Mouse (Mus musculus) hindbrain, embryonic 14.5 days (tissue): Measurements from ENCODE around the gene Dnah2. TPM values are rescaled to one million over a fixed set of nuclear protein-coding genes. Genes with fewer than 3 reads are reported as not detected.
"Not testable (repeated sequence)": the region's sequence is repeated elsewhere in the genome, so short reads cannot be mapped to it uniquely, and the experiment has no call there.

Source experiments
- ATAC-seq: fragments of 200-750 bp; cut with Nextera tagmentation; 2 replicates; pipeline ENCODE4 v1.8.0; 2017; ENCODE audit warnings: moderate number of reproducible peaks, mild to moderate bottlenecking, moderate TSS enrichment, moderate library complexity; ENCODE audit not compliant: low FRiP score
- DNase-seq: peaks from one replicate; pipeline ENCODE4 v3.0.0-alpha.2; 2015; ENCODE audit warnings: low spot score
- H3K27ac ChIP-seq: fragments of 300-500 bp; sonication (generic); 2 replicates; pipeline ENCODE4 v1.5.1; 2014; ENCODE audit warnings: mild to moderate bottlenecking, moderate library complexity
- H3K27me3 ChIP-seq: fragments of 300-500 bp; sonication (generic); 2 replicates; pipeline ENCODE4 v1.6.1; 2014; ENCODE audit warnings: mild to moderate bottlenecking, low read length, mixed read lengths; ENCODE audit not compliant: control insufficient read depth, insufficient read depth
- H3K36me3 ChIP-seq: fragments of 300-500 bp; sonication (generic); replicated peaks from 2 replicates; pipeline ENCODE4 v1.6.1; 2014; ENCODE audit not compliant: control insufficient read depth, insufficient read depth
- H3K4me1 ChIP-seq: fragments of 300-500 bp; sonication (generic); replicated peaks from 2 replicates; pipeline ENCODE4 v1.6.1; 2014; ENCODE audit warnings: antibody characterized with exemption, low read length, mixed read lengths; ENCODE audit not compliant: control insufficient read depth, insufficient read depth
- H3K4me2 ChIP-seq: fragments of 300-500 bp; sonication (generic); replicated peaks from 2 replicates; pipeline ENCODE4 v1.6.1; 2014; ENCODE audit warnings: mild to moderate bottlenecking, moderate library complexity
- H3K4me3 ChIP-seq: fragments of 300-500 bp; sonication (generic); replicated peaks from 2 replicates; pipeline ENCODE4 v1.5.1; 2014; ENCODE audit warnings: mild to moderate bottlenecking, low read length
- H3K9ac ChIP-seq: fragments of 300-500 bp; sonication (generic); 2 replicates; pipeline ENCODE4 v1.6.1; 2014
- H3K9me3 ChIP-seq: fragments of 300-500 bp; sonication (generic); 2 replicates; pipeline ENCODE4 v1.6.1; 2016; ENCODE audit warnings: low read length; ENCODE audit not compliant: control insufficient read depth
- WGBS: fragments of 180-500 bp; shearing (Covaris S2); extraction: QIAGEN DNeasy Blood & Tissue Kit; methylation state at CpG from one replicate; pipeline ENCODE4 v1.1.7; 2014; 5-methylcytosine and 5-hydroxymethylcytosine counted together
- polyA plus RNA-seq: library from polyadenylated mRNA; unstranded; fragments of >200 nt; fragmentation: Nextera tagmentation; extraction: Ambion mirVana; gene quantifications from 2 replicates; pipeline ENCODE4 v1.2.1, GENCODE M21; 2014

The Dnah2 gene
- polyA plus RNA-seq, 1 experiment from 2014 or later: 4.9 TPM

DNA sequence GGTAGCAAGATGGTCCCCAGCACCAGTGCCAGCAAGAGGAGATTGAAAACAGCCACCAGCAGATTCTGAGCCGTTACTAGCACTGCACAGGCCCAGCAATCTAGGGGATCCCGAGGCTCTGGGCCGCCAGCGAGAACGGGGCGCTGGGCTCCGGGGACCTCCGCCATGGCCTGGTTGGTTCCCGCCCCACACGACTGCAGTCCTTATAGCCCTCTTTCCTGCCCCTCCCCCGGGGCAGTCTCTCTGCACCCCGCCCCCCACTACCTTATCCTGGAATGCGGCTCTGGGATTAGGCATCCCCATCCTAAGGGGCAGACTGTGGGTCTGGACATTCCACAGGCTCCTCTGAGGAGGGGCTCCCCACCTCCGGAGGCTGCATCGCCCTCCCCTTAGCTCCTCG lies 150.9 kb downstream of the Dnah2 start, which contains the start of gene Tmem88:
Gene Tmem88, minus strand, starts transcription at position 176 of the 400 bp plus-strand sequence.
- Histone ChIP-seq H3K27me3 (0 out of 2 replicates have a peak, but pooled peaks cover 7% of the 10 kb centered on the region), H3K4me1 (peaks cover 15% of the 10 kb centered on the region), H3K36me3 (peaks cover 62% of the 10 kb centered on the region), H3K4me2 (peak within 1 kb of the TSS; percentile 93), H3K9ac (peak within 1 kb of the TSS; percentile 87; the same call in 1 of the 2 replicates), H3K9me3 (no peaks in the 10 kb centered on the region), H3K4me3 (peak within 1 kb of the TSS; percentile 14), H3K27ac (no peak within 1 kb of the TSS)
- no peak for DNase-seq
- WGBS: 8% methylated on average over 16 of the region's 16 CpGs
- ATAC-seq: no peak

DNA sequence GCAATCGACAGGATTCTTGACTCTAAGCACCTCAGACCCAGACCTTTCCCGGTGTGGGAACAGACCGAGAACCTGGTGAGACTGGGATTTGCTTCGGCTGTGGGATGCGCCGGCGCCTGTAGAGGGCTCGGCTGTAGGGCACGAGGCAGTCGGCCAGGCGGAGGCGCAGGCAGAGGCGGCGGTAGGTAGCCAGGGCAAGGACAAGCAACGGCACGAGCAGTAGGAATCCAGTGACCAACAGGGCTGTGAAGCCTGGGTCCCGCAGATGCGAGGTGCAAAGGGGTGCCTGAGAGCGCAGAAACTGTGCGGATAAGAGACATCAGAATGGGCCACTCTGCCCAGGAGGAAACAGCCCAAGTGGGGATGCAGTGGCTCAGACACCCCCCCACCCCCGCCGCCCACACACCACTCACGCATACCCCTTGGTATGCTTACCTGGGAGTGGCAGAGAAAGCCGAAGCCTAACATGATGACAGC lies 151.3 kb downstream of the Dnah2 start:
- Histone ChIP-seq H3K4me2 (peak overlapping the region; percentile 93), H3K4me3 (peak overlapping the region; percentile 14), H3K4me1 (peaks cover 15% of the 10 kb centered on the region), H3K27me3 (0 out of 2 replicates have a peak, but pooled peaks cover 7% of the 10 kb centered on the region), H3K36me3 (peaks cover 58% of the 10 kb centered on the region), H3K9ac (peak overlapping the region; percentile 31; the same call in 1 of the 2 replicates), H3K27ac (no peak overlapping the region), H3K9me3 (no peaks in the 10 kb centered on the region)
- 8% methylated on average over 24 of the region's 24 CpGs for WGBS
- ATAC-seq (no peak), DNase-seq (no peak)

GRCm38 (mm10) chr11:69396772-69397171 lies 152.1 kb downstream of the Dnah2 start:
- 23% methylated on average over 11 of the region's 11 CpGs for WGBS
- Histone ChIP-seq H3K27me3 (0 out of 2 replicates have a peak, but pooled peaks cover 7% of the 10 kb centered on the region), H3K36me3 (peaks cover 49% of the 10 kb centered on the region), H3K9ac (peak overlapping the region; percentile 87), H3K4me3 (peak overlapping the region; percentile 64; the same call in 1 of the 2 replicates), H3K4me1 (peaks cover 15% of the 10 kb centered on the region), H3K27ac (0 out of 2 replicates have a peak overlapping the region, but pooled peaks have one; percentile 98), H3K4me2 (peak overlapping the region; percentile 93), H3K9me3 (no peaks in the 10 kb centered on the region)
- ATAC-seq (no peak), DNase-seq (no peak)

DNA sequence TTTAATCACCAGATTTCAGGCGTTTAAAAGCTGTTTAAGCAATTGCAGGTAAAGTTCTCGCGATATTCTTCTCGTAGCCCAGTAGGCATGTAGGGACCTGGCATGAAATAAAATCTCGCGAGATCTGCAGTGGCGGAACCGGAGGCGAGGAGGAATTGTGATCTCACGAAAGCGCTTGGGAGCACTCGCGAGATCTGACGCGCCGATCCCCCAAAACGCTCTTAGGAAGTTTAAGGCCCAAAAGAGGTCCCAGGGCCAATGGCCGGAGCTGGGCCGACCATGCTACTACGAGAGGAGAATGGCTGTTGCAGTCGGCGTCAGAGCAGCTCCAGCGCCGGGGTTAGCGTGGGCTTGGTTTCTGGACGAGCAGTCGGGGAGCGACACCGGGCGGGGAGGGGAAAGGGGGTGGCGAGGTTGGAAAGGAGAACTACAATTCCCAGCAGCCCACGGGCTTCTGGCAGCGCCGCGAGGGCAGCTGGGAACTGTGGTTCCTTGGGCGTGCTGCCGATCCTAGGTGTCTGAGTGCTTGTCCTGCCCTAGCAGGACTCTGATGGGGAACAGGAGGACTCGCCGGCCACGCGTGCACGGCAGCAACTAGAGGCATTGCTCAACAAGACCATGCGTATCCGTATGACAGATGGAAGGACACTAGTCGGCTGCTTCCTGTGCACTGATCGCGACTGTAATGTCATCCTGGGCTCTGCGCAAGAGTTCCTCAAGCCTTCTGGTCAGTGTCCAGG lies 153.1 kb downstream of the Dnah2 start:
- Histone ChIP-seq H3K27me3 (0 out of 2 replicates have a peak, but pooled peaks cover 7% of the 10 kb centered on the region), H3K4me2 (peak overlapping the region; percentile 93), H3K4me3 (peak overlapping the region; percentile 64), H3K9ac (peak overlapping the region; percentile 87), H3K9me3 (no peaks in the 10 kb centered on the region), H3K27ac (peak overlapping the region; percentile 98), H3K4me1 (peaks cover 15% of the 10 kb centered on the region), H3K36me3 (peaks cover 40% of the 10 kb centered on the region)
- peak; percentile 92 for ATAC-seq
- under 1% methylated on average over 48 of the region's 48 CpGs for WGBS
- peak; percentile 99 for DNase-seq

GRCm38 (mm10) chr11:69395235-69395633 lies 153.7 kb downstream of the Dnah2 start, which contains the start of the genes Naa38 and Cyb5d1:
Naa38 (plus strand) TSS chr11:69395487.
Cyb5d1 (minus strand) TSS chr11:69395631.
- H3K36me3 ChIP-seq: peaks cover 34% of the 10 kb centered on the region
- ATAC-seq (peak; percentile 77), DNase-seq (peak; percentile 88)
- H3K27me3 ChIP-seq, H3K9me3 ChIP-seq: not testable (repeated sequence)
- peak within 1 kb of the TSS; percentile 93 for H3K4me2 ChIP-seq
- peak within 1 kb of the TSS; percentile 98 for H3K27ac ChIP-seq
- peak within 1 kb of the TSS; percentile 87 for H3K9ac ChIP-seq
- under 1% methylated on average over 19 of the region's 24 CpGs for WGBS
- H3K4me3 ChIP-seq: peak within 1 kb of the TSS; percentile 64
- peaks cover 15% of the 10 kb centered on the region for H3K4me1 ChIP-seq

- ATAC-seq, H3K27me3 ChIP-seq, DNase-seq, H3K9me3 ChIP-seq: not testable (repeated sequence)
- peak overlapping the region; percentile 70 for H3K4me2 ChIP-seq
- peaks cover 28% of the 10 kb centered on the region for H3K36me3 ChIP-seq
- H3K4me1 ChIP-seq: peaks cover 15% of the 10 kb centered on the region
- WGBS: 2% methylated on average over 30 of the region's 31 CpGs
- H3K9ac ChIP-seq: peak overlapping the region; percentile 87
- peak overlapping the region; percentile 64 for H3K4me3 ChIP-seq
- peak overlapping the region; percentile 98 for H3K27ac ChIP-seq
These were observed 154.2 kb downstream of the Dnah2 start for GRCm38 (mm10) chr11:69394591-69395167.

GRCm38 (mm10) chr11:69390400-69391034 lies 158.4 kb downstream of the Dnah2 start:
- DNase-seq (peak; percentile 90), ATAC-seq (peak; percentile 32; the same call in 1 of the 2 replicates)
- Histone ChIP-seq H3K9me3 (no peaks in the 10 kb centered on the region), H3K4me3 (no peak overlapping the region), H3K36me3 (no peaks in the 10 kb centered on the region), H3K4me1 (peaks cover 6% of the 10 kb centered on the region; the same call in 1 of the 2 replicates), H3K27me3 (no peaks in the 10 kb centered on the region), H3K4me2 (no peak overlapping the region), H3K27ac (no peak overlapping the region), H3K9ac (no peak overlapping the region)
- WGBS: 47% methylated on average over 10 of the region's 10 CpGs

DNA sequence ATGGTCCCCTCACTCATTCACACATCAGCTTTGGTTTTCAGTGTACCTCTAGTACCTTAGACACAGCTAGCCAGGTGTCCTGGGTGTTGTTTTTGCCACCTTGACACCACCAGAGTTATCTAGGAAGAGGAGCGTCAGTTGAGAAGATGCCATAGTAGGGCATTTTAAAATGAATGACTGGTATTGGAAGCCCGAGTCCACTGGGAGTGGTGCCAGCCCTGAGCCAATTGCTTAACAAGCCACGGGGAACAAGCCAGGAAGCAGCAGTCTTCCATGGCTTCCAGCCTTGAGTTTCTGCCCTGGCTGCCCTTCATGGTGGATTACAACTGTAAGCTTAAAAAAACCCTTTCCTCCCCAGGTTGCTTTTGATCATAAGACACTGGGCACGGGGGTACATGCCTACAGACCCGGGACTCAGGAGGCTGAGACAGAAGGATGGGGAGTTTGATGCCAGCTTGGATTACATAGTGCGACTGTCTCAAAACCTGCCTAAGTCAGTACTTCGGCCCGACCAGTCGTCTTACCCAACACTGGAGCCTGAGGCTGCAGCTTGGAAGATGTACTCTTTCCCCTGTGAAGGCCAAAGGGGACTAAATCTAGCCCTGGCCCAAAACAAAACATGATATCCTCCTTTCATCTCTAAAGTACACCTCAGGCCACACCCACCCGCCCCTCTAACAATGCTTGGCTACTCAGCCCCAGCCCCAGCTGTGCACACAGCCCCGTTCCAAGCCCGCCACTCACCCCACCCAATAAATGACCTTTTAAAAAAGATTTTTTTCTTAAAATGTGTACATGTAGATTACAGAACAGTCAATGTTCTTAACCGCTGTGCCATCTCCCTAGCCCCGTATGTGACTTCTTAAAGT lies 159.1 kb downstream of the Dnah2 start:
- 64% methylated on average over 14 of the region's 14 CpGs for WGBS
- H3K4me1 ChIP-seq: peaks cover 6% of the 10 kb centered on the region; the same call in 1 of the 2 replicates
- no peak overlapping the region for H3K4me3 ChIP-seq
- DNase-seq: no peak
- no peaks in the 10 kb centered on the region for H3K27me3 ChIP-seq
- H3K4me2 ChIP-seq: no peak overlapping the region
- H3K9ac ChIP-seq: no peak overlapping the region
- H3K9me3 ChIP-seq: no peaks in the 10 kb centered on the region
- ATAC-seq: no peak
- no peak overlapping the region for H3K27ac ChIP-seq
- no peaks in the 10 kb centered on the region for H3K36me3 ChIP-seq
